Mouse (Mus musculus) spleen, adult 2 months (tissue): ENCODE results near the gene Krt28. TPM values are rescaled to one million over a fixed set of nuclear protein-coding genes. Genes with fewer than 3 reads are reported as not detected.

ENCODE experiments used
- DNase-seq, 2 experiments: peaks; one replicate each; pipeline versions ENCODE4 v3.0.0 to v3.0.0-alpha.2; 2012 to 2021; ENCODE audit warnings: low spot score in 2 of 2, low read depth in 1 of 2
- H3K27ac ChIP-seq: fragments of 200-500 bp; 2 replicates; pipeline ENCODE4 v1.5.1; 2012; ENCODE audit warnings: low read length, inconsistent platforms; ENCODE audit not compliant: insufficient read depth
- H3K27me3 ChIP-seq: fragments of 200-500 bp; 2 replicates; pipeline ENCODE4 v1.6.1; 2012; ENCODE audit warnings: mild to moderate bottlenecking, moderate library complexity, low read length, inconsistent platforms; ENCODE audit not compliant: control insufficient read depth, insufficient read depth
- H3K36me3 ChIP-seq: fragments of 200-500 bp; 2 replicates; pipeline ENCODE4 v1.6.1; 2012; ENCODE audit warnings: mild to moderate bottlenecking, low read length, inconsistent platforms; ENCODE audit not compliant: control insufficient read depth, insufficient read depth
- H3K4me1 ChIP-seq: fragments of 200-500 bp; 2 replicates; pipeline ENCODE4 v1.6.1; 2011; ENCODE audit warnings: inconsistent platforms; ENCODE audit not compliant: control insufficient read depth, insufficient read depth, insufficient read length
- H3K4me3 ChIP-seq: fragments of 200-500 bp; 2 replicates; pipeline ENCODE4 v1.5.1; 2011; ENCODE audit warnings: mild to moderate bottlenecking, inconsistent platforms; ENCODE audit not compliant: insufficient read depth, insufficient read length; ENCODE audit errors: extremely low read depth
- CTCF ChIP-seq: fragments of 200-500 bp; IDR thresholded peaks from 2 replicates; pipeline ENCODE4 v1.5.1; 2011; ENCODE audit warnings: mild to moderate bottlenecking, inconsistent platforms; ENCODE audit not compliant: insufficient read depth, insufficient read length, insufficient replicate concordance; ENCODE audit errors: extremely low read depth
- POLR2A ChIP-seq: fragments of 200-500 bp; IDR thresholded peaks from 2 replicates; pipeline ENCODE4 v1.6.1; 2011; ENCODE audit warnings: low read depth, low read length, inconsistent platforms
- WGBS: fragments of 180-500 bp; shearing (Covaris S2); methylation state at CpG from one replicate; pipeline ENCODE4 v1.1.7; 2018; 5-methylcytosine and 5-hydroxymethylcytosine counted together
- polyA plus RNA-seq: library from polyadenylated mRNA; depleted of rRNA; stranded (reverse); fragments of >200 nt; gene quantifications from 2 replicates; pipeline ENCODE4 v1.2.3, GENCODE M21; 2012; rRNA removed

The Krt28 gene
- polyA plus RNA-seq: not detected in 2 replicates

GRCm38 (mm10) chr11:99374803-99375202 is at the start of gene Krt28:
TSS of gene Krt28 (minus strand) at chr11:99374903.
- H3K36me3 ChIP-seq: no peaks in the 10 kb centered on the region
- no peak within 1 kb of the TSS for H3K27ac ChIP-seq
- no peak for DNase-seq
- H3K4me3 ChIP-seq: no peak within 1 kb of the TSS
- WGBS: 83% methylated on average over 13 of the region's 13 CpGs
- no peaks in the 10 kb centered on the region; the same call in 1 of the 2 replicates for H3K4me1 ChIP-seq
- TF ChIP-seq CTCF: no peak
- no peak for TF ChIP-seq POLR2A
- H3K27me3 ChIP-seq: no peaks in the 10 kb centered on the region

GRCm38 (mm10) chr11:99422159-99422558 is 47.5 kb upstream of the Krt28 start, which contains the start of gene Krt12:
TSS of gene Krt12 (minus strand) at chr11:99422259.
- H3K27ac ChIP-seq: no peak within 1 kb of the TSS
- TF ChIP-seq CTCF (no peak), POLR2A (no peak)
- H3K4me3 ChIP-seq: no peak within 1 kb of the TSS
- 86% methylated on average over 10 of the region's 10 CpGs for WGBS
- H3K27me3 ChIP-seq: peaks cover 2% of the 10 kb centered on the region; the same call in 1 of the 2 replicates
- DNase-seq: no peak
- no peaks in the 10 kb centered on the region for H3K4me1 ChIP-seq
- H3K36me3 ChIP-seq: no peaks in the 10 kb centered on the region

- no peak overlapping the region for H3K27ac ChIP-seq
- H3K27me3 ChIP-seq: no peaks in the 10 kb centered on the region
- H3K4me3 ChIP-seq: no peak overlapping the region
- DNase-seq: no peak
- H3K36me3 ChIP-seq: no peaks in the 10 kb centered on the region
- H3K4me1 ChIP-seq: no peaks in the 10 kb centered on the region
- 31% methylated on average over 10 of the region's 10 CpGs for WGBS
- no peak for TF ChIP-seq POLR2A
- no peak for TF ChIP-seq CTCF
Observed at GRCm38 (mm10) chr11:99420586-99420985, 45.9 kb upstream of the Krt28 start.

GRCm38 (mm10) chr11:99417819-99418218 is 43.1 kb upstream of the Krt28 start:
- H3K4me1 ChIP-seq: no peaks in the 10 kb centered on the region
- H3K4me3 ChIP-seq: no peak overlapping the region
- no peaks in the 10 kb centered on the region for H3K36me3 ChIP-seq
- 69% methylated on average over 16 of the region's 16 CpGs for WGBS
- H3K27ac ChIP-seq: no peak overlapping the region
- no peak for TF ChIP-seq CTCF
- H3K27me3 ChIP-seq: no peaks in the 10 kb centered on the region
- no peak for DNase-seq

GRCm38 (mm10) chr11:99416902-99417301 is 42.2 kb upstream of the Krt28 start:
- DNase-seq: no peak
- Histone ChIP-seq H3K27me3 (no peaks in the 10 kb centered on the region), H3K27ac (no peak overlapping the region), H3K36me3 (no peaks in the 10 kb centered on the region), H3K4me3 (no peak overlapping the region), H3K4me1 (no peaks in the 10 kb centered on the region)
- TF ChIP-seq CTCF (no peak), POLR2A (no peak)
- WGBS: 86% methylated on average over 13 of the region's 13 CpGs

- no peak for DNase-seq
- Histone ChIP-seq H3K27ac (no peak overlapping the region), H3K27me3 (no peaks in the 10 kb centered on the region), H3K4me3 (no peak overlapping the region), H3K36me3 (no peaks in the 10 kb centered on the region), H3K4me1 (no peaks in the 10 kb centered on the region)
- 89% methylated on average over 13 of the region's 13 CpGs for WGBS
- TF ChIP-seq POLR2A (no peak), CTCF (no peak)
Observed at GRCm38 (mm10) chr11:99414463-99415147, 39.9 kb upstream of the Krt28 start.

GRCm38 (mm10) chr11:99413247-99413646 is 38.5 kb upstream of the Krt28 start:
- no peaks in the 10 kb centered on the region for H3K4me1 ChIP-seq
- no peak overlapping the region for H3K27ac ChIP-seq
- no peak overlapping the region for H3K4me3 ChIP-seq
- WGBS: 22% methylated on average over 6 of the region's 6 CpGs
- H3K27me3 ChIP-seq: no peaks in the 10 kb centered on the region
- no peaks in the 10 kb centered on the region for H3K36me3 ChIP-seq
- no peak for DNase-seq
- TF ChIP-seq CTCF: no peak
- no peak for TF ChIP-seq POLR2A
